Mouse (Mus musculus): ENCODE data around the gene E430018J23Rik.

- TF ChIP-seq GATA1 (IDR thresholded peaks at IDR 0.05; ENCODE audit: low read length) = no peak
- no peak for TF ChIP-seq TAL1 (IDR thresholded peaks at IDR 0.05; ENCODE audit: low read length)
Measured at GRCm38 (mm10) chr7:127421388-127422191, 28.2 kb upstream of the E430018J23Rik start, which contains the start of gene Zfp688.

Measured in erythroblast, embryonic 14.5 days (primary cell).